Mouse (Mus musculus) liver, adult 2 months (tissue): ENCODE results near the gene Tor1a.

Experiments
- CTCF ChIP-seq: fragments of 200-500 bp; IDR thresholded peaks from 2 replicates; pipeline ENCODE4 v1.5.1; 2011; ENCODE audit warnings: low read depth, low read length, control low read depth
- POLR2A ChIP-seq: fragments of 200-500 bp; IDR thresholded peaks from 2 replicates; pipeline ENCODE4 v1.6.1; 2011; ENCODE audit warnings: low read length, control low read depth; ENCODE audit not compliant: insufficient read depth; ENCODE audit errors: extremely low read depth

DNA sequence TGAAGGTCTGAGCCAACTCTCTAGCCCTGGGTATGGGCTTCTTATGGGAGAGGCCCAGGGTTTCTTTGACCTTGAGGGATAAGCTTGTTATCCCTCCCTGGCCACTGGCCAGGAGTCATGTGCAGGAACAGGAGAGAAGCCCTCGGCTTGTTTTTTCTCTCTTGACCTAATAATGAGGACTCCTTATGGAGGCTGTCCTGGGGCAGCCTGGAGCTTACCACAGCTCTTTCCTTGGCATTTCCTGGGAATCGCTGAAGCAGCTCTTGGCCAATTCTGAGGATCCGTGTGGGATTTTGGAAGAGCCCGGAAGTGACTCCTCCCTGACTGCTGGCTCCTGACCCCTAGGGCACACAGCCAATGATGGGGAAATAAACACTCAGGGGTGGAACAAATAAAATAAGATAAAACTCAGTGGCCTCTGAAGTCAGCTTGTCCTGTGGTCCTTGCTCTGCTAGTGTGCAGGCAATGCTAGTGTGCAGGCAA, 55.4 kb downstream of the Tor1a start:
- TF ChIP-seq CTCF (no peak), POLR2A (no peak)
